Mouse (Mus musculus) adrenal gland, adult 2 months (tissue): ENCODE data around the gene Hgfac. TPM values are rescaled to one million over a fixed set of nuclear protein-coding genes. Genes with fewer than 3 reads are reported as not detected.

Experiments used
- DNase-seq: peaks from one replicate; pipeline ENCODE4 v3.0.0; 2021
- polyA plus RNA-seq: library from polyadenylated mRNA; depleted of rRNA; stranded (reverse); fragments of >200 nt; gene quantifications from 2 replicates; pipeline ENCODE4 v1.2.3, GENCODE M21; 2012
- total RNA-seq, 2 experiments: library from RNA; stranded (reverse); gene quantifications; 2 replicates each; pipeline ENCODE4 v1.2.3; 2021

Gene Hgfac
- total and polyA plus RNA-seq, 3 experiments = 0.90 to 2.8 (median 1.5) TPM

DNA sequence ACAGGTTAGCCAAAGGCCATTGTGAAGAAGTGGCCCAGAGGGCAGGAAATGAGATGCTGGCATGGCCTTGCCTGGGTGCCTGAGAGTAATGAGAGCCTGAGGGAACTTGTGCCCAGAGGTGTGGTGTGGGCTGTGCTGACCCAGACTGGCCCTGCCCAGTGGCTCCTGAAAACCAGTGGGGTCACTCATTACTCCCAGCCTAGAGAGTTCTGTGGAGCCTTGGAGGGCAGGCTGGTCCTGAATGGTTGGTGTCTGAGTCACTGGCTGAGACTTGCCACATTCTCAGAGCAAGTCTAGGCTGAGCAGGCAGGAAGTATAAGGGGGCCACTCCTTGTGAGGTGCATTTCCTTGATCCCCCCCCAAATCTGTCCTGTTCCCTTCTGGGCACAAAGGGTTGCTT is 3.9 kb upstream of the Hgfac start:
- DNase-seq = no peak

DNA sequence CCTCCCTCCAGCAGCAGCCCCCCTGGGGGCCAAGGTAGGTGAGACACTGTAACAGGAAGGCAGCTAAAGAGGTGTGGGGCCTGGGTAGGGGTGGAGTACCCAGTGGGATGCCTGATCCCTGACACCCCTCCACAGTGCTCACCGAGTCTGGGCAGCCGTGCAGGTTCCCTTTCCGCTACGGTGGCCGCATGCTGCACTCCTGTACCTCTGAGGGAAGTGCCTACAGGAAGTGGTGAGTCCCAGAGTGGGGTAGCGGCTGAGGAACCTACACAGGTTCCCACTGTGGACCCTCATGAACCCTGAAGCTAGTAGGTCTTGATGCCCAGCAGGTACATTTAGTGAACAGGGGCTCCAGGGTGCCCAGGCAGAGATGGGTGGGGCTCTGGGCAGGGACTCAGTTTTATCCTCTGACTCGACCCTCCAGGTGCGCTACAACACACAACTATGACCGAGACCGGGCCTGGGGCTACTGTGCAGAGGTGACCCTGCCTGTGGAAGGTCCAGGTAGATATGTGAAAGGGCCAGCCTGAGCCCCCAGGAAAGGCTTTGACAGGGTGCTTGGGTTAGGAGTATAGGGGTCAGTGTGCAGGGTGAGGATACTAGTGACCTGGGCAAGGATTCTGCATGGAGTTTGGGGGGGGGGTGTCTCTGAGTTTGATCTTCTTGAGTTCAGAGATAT is 1.3 kb downstream of the Hgfac start:
- DNase-seq = no peak

DNA sequence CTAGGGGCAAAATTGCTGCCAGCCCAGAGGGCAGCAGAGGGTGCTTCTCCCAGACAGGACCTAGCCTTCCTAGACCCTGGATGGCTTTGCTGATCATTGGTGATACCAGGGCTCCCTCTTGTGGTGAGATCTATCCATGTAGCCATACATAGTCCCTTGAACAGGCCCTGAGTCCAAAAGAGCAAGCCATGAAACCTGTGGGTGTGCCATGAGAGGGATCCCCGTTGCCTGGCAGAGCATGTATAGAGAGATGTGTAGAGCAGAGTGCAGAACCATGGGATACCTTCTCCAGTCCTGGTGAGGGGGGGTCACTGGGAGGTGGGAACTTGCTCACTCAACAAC is 1.8 kb downstream of the Hgfac start:
- peak; percentile 81 for DNase-seq

DNA sequence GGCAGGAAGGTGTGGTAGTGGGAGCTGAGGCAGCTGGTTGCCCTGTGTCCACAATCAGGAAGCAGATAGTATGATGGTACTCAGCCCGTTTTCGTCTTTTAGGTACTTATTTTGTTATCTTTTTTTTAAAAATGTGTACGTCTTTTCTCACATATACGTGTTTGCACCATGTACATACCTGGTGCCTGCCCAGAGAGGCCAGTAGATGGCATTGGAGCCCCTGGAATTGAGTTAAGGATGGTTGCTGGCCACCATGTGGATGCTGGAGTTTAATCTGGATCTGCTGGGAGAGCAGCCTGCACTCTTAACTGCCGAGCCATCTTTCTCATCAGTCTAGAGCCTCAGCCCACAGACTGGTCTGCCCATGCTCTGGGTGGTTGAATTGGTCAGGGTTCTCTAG is 9.2 kb downstream of the Hgfac start:
- no peak for DNase-seq

DNA sequence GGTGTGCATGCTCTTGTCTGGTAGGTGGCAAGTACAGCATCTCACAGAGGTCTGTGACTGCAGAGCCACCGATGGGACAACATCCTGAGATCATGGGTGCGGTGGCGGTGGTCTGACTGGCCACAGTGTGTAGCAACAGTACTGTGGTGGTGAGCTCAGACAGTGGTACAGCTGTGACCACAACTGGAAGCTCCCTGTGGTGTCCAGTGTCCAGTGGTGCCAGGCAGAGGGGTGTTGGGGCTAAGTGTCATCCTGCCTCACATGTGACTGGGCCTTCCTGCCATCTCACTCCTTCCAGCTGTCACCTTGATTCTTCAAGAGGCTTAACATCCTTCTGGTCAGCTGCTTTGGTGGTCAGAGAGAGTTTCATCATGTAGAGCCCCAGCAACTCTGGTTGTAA is 13.3 kb downstream of the Hgfac start:
- DNase-seq = no peak

DNA sequence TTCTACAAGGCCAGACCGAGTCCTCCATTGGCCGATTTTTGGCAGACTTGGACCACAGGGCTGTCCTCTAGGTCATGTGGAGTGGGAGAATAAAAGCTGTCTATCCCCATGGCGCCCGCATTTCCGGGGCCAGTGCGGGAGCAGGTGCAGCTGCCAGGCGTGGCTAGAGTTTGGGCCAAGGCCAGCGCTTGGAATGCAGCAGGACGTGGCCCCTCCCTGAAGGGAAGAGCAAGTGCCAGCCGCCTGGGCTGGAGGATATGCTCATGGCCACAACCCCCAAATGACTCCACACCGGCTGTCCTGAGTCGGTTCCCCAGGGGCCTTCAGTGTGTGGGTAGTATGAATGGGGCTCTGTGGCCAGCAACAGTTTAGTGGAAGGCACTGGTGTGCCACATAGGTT is 13.8 kb downstream of the Hgfac start:
- DNase-seq = peak; percentile 83

DNA sequence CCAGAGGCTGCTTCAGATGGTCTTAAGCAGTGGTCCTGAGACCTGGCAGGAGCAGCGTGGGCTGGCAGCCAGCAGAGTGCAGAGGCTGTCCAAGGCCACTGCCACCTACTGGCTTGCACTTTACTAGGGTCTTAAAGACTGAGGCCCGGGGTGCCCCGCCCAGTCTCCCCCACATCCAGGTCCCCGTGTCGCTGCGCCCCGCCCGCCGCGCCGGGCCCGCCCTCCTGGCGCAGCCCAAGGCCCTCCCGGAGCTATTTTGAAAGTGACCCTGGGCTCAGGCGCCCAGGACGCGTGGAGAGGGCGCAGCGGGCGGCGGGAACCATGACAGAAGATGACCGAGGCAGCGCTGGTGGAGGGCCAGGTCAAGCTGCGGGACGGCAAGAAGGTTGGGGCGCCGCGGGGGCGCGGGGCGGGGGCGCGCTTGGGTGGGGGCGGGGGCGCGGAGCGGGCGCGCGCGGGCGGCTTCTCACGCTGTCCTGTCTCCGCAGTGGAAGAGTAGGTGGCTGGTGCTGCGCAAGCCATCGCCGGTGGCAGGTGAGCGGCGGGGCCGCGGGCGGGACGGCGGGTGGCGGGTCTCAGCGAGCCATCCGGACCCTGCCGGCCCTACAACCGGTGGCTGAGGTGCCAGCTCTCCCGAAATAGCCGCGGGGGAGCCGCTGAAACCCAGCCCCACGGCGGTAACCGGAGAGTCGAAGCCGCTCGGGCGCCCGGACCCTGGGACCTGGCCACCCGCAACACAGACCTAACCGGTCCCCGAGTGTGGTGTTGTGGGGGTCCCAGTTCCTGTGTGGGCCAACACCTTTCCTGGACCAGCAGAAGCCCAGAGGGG is 15.5 kb downstream of the Hgfac start, which contains the start of gene Dok7:
Gene Dok7 (plus strand): TSS at position 163 of the 829 bp plus-strand sequence.
- peak; percentile 88 for DNase-seq

DNA sequence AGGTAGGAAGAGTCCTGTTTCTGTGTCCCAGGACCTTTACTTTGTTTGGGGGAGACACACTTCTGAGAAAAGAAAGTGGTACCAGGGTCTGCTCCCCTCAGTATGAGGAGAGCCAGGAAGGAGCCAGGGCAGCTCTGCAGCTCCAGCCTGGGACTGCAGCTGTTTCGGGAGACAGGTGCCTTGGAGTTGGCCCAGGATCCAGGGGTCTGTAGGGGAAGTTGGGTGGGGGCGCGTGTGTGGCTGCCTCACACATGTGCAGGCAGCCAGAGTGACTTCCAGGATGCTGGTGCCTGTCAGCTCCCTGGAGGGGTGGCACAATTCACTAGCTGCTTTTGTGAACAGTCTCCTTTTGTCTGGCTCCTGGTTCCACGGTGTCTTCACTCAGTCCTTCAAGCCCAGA is 16.3 kb downstream of the Hgfac start:
- no peak for DNase-seq

DNA sequence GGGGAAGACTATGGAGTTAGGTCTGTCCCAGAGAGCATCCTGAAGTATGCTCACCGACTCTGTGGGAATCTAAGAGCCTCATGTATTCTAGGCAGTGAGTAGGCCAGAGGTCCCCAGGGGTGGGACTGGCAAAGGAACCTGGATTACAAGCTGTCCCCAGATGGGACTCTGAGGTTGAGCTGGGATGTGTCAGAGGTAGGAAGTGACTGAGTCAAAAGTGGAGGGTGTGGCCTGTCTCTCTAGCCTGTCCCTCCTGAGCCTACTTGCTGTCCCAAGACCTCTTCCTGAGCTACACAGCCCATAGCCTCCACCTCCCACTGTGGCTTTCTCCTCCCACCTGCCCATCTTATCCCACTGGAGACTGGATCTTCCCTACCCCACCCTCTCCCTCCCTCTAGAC is 16.9 kb downstream of the Hgfac start:
- DNase-seq = no peak

DNA sequence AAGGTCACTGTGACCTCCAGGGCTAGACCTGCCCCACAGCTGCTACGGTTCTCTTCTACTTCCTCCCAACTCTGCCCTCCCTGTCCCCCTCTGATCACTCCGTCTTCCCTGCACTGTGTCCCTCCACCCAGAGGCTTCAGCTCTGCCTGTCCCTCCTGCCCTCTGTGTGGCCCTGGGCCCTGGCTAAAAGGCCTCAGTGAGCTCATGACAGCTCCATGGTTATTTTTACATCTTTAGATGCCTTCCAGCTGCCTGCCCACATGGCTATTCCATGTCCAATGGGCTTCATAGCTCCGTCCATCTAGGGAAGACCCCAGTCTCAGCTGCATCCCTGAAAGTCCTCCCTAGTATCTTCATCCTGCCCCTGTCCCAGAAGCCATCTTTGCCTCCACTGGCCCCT is 18.8 kb downstream of the Hgfac start:
- DNase-seq = no peak

DNA sequence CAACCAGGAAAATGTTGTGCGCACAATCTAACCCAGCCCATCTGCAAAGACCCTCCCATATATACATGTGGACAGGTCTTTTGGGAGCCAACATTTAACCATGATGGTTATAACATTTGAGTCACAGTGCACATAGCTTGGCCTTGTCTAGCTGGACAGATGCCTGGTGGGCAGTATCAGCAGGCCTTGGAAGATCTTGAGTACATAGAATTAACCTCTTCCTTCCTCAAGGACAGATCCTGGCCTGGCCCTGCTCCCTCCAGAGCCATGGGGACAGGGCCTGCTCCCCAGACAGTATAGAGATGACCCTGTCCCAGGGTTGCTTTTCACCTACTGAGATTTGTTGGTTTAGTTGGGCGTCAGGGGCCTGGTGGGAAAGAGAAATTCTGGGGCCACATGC is 28.5 kb downstream of the Hgfac start:
- DNase-seq = peak; percentile 57

DNA sequence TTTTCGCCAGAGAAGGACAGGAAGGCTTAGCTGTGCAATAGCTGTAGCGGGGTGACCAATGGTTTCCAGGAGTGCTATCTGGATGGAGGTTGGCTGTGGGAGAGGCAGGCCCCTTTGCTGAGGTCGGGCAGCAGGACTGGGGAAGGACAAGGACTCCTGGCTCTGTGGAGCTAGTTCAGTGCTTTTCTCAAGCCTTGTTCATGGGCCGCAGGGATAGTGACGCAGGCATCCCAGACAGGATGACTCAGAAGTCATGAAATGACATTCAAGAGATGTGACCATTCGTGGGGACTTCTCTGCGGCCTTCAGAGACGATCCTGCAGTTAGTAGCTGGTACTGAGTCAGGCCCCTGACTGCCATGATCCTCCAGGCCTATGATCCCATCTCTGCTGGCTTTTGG is 29.0 kb downstream of the Hgfac start:
- DNase-seq = peak; percentile 84

DNA sequence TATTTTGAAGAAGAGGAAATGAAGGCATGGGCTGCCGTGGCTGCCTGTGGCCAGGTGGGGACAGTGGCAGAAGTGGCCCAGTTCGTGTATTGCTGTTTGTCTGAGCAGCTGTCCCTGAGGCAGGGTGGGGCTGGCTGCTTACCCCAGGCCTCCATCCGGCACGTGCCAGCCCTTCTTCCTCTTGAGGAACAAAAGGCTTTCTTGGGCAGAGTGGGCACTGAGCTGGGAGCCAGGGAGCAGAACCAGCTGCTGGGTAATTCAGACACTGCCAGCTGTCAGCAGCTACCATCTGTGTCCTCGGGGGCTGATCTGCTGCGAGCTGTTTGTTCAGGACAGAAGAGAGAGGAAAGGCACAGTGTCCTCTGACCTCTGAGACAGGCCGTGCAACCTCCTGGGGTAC is 29.6 kb downstream of the Hgfac start:
- DNase-seq = no peak

DNA sequence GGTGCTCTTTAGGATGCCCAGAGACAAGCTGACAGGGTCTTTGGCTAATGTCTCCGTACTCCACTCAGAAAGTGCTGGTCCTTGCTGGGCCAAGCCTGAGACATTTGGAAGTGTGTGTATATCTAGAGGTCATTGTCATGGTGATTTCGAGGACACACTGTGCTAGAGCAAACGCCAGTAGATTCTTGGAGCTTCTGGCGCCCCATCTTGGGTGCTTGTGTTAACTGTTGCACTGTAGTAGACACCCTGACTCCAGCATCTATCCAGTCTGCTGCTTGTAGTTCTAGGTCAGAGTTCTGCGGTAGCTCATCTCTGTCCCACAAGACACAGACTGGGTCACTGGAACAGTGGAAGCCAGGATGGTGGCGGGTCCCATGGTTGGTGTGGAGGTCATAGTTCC is 30.5 kb downstream of the Hgfac start:
- DNase-seq = no peak

DNA sequence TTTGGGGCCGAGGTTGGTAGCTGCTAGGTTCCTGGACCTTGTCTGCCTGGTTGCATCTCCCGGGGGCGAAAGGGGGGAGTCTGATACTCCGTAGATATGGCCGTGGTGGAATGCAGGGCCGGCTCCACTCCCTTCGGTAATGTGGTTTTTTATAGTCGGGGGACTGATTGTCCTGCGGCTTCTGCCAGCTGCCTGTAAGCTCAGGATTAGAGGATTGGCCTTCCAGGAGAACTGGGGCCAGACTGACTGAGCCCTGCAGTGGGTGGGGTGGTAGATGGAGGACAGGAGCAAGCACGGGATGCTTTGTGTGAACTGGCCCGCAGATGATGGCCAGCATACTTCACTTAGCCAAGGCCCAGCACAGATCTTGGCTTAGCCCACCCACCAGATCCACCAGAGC is 31.9 kb downstream of the Hgfac start:
- DNase-seq = no peak

DNA sequence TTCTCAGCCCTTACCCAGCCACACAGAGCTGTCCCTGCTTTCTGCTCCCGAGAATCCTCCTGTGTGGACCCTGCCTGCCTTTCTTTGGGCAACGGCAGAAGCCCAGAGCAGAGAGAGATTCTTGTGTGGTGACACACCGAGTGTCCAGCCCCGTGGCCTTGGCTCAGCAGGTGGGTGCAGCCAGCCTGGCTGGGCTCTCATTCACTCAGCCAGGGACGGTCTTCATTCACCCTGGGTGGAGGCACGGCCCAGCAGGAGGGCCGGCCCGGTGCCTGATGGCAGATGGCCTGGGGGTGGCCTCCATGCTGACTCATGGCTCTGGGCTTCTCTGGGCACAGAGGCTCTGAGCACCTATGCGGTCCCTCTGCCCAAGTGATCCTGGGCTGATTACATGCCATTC is 32.7 kb downstream of the Hgfac start:
- DNase-seq = peak; percentile 92

DNA sequence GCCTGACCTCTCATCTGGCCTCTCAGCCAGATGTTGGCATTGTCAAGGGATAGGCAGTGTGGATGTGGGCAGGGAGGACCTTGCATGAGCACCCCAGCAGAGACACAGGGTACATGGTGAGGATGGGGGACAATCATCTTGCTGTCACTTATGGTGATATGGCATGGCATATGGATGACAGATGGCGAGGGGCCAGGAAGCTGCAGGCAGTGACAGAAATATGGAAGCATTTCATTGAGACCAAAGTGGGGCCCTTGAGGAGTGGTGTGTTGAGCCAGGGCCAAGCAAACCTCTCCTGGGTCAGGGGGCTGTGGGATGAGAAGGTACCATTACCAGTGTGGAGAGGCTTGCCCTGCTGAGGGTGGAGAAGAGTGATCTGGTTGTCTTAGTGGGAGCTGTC is 35.1 kb downstream of the Hgfac start:
- DNase-seq = no peak

DNA sequence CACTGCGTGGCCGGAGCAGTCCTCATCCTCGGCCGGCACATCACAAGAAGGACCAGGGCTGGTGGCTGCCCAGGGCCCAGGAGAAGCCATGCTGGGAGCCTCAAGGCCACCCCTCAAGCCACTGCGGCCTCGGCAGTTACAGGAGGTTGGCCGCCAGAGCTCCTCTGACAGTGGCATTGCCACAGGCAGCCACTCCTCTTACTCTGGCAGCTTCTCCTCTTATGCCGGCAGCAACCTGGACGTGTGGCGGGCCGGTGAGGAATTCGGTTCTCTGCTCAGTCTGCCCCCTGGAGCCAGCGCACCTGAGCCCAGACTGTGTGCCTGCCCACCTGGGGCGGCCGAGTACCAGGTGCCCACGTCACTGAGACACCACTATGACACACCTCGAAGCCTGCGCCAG is 37.8 kb downstream of the Hgfac start:
- peak; percentile 58 for DNase-seq

DNA sequence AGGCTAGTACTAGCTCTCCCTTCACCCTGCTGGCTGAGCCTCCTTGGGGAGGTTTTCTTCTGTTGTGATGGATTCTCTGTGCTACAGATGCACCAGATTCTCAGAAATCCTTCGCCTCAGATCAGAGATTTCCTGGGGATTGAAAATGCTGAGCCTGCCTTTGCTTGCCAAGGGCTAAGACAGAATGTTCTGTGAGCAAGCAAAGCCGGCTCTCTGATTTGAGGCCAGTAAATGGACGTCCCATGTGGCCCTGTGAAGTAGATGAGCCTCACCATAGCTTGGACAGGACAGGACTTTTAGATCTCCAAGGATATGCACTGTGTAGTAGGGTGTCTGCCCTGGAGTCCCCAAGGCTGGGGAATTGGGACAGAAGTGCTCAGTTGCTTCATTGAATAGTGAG is 43.6 kb downstream of the Hgfac start:
- DNase-seq = no peak

DNA sequence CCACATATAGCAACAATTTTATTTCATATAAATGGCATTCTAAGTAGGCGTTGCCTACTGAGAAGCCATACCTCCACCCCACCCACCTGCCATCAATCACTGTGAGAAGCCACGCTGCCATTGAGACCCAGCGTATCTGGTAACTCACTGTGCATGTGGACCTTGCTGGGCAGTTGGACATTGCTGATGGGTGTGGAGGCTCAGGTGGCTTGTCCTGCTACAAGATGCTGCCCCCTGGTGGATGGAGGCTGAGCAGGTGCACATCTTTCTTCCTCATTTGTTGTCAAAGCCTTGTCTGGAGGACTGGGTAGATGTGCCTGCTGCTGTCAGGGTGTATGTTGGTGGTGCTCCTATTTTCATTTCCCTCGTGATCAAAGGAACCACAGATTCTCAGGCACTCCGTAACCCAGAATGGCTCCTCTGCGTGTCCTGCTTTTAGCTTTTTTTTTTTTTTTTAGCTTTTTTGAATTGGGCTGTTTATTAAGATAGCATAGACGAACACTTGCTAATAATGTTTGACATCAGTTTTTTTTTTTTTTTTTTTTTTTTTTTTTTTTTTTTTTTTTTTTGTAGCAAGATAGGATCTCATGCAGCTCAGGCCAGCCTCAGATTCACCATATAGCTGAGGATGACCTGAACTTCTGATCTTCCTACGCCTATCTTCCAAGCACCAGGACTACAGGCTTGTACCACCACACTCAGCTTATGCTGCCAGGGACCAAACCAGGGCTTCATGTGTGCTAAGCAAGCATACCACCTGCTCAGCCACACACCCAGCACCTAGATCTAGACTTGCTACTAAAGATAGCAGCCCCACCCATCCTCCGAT is 47.7 kb downstream of the Hgfac start:
- DNase-seq = peak; percentile 88

DNA sequence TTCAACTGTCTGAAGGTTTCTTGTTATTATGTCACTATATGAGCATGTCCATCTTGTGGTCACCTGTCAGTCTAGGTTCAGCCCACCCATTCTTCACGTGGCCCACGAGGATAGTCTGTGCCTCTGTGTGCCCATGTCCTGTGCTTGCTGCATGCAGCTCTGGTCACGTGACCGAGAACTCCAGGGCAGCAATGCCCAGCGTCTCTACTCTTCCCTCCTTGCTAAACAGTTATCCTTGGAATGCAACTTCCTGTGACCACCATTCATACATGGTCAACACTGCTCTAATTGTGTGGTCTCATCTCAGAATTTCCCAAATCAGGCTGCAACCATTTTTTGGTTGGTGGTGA is 48.3 kb downstream of the Hgfac start:
- no peak for DNase-seq

DNA sequence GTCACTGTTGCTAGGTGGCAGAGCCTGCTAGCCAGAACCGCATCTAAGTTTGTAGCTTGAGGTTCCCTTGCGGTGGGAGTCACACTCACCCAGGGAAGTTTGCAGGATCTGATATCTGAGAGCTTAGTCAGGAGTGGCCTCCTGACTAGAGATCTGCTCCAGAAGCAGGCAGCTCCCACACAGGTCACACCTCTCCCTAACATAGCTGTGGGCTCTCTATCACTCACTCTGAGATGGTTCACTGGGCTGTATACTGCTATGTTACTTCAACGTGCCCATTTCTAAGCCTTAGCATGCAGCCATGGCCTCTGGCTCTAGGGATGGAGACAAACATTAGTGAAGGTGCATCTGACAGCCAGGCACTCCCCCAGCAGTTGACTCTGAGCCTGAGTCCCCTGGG is 50.3 kb downstream of the Hgfac start:
- DNase-seq = no peak
